Mouse (Mus musculus): Measurements from ENCODE around the gene Ephx3. TPM values are rescaled to one million over a fixed set of nuclear protein-coding genes. Genes with fewer than 3 reads are reported as not detected.

The Ephx3 gene
- polyA plus RNA-seq, 1 experiment = 1.1 TPM

DNA sequence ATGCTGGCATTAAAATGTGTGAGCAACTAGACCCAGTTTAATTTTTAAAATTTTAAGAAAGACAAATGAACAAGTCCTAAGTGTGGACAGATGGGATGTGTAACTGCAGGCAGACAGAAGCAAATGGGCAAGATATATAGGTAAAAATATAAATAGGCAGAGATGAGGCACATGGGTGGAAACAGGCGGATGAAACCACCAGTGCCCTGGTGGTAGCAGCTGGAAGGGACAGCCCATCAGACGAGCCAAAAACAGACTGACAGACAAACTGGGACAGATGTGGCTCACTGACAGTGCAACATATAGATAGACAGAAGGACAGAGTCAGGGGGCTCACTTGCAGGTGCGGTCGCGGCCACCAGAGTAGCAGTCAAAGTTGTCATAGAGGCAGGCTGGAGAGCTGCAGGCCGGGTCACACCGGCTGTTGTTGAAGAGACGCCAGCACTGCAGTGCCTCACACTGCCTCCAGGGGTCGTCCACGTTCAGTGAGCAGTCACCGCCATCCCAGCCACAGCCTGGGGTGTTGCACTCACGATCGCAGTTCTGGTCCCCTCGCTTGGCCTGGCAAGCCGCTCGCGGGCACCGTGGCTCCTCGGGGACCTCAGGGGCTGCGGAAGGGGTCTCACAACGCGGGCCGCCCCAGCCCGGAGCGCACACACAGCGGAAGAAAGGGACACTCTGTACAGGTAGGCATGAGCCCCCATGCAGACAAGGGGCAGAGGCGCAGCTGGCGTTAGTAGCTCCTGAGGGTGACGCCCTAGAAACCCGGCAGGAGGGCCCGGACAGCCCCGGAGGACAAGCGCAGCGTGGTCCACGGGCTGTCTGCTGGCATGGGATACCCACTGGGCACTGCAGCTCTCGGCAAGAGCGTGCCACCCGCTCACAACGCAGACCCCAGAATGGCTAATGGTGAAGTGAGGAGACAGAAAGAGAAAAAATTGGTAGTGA lies 46.2 kb downstream of the Ephx3 start:
- no peaks in the 10 kb centered on the region for H3K27me3 ChIP-seq (ENCODE audit: control insufficient read depth, insufficient read depth, low read length)
- no peak overlapping the region for H3K4me3 ChIP-seq (ENCODE audit: extremely low read depth, insufficient read depth, insufficient read length)
- peak; percentile 35 to 76 for DNase-seq (ENCODE audit: low read depth in 1 of 2, low spot score in 2 of 2)
- WGBS = 28% methylated on average over 39 of the region's 39 CpGs
- no peaks in the 10 kb centered on the region for H3K36me3 ChIP-seq (ENCODE audit: control insufficient read depth, insufficient read depth, low read length)
- H3K4me1 ChIP-seq (ENCODE audit: control insufficient read depth, insufficient read depth, insufficient read length) = peaks cover 4% of the 10 kb centered on the region; the same call in 1 of the 2 replicates
- H3K27ac ChIP-seq (ENCODE audit: insufficient read depth, low read length) = no peak overlapping the region
- peak; percentile 88 for TF ChIP-seq CTCF (IDR thresholded peaks at IDR 0.05; ENCODE audit: extremely low read depth, insufficient read depth, insufficient read length, insufficient replicate concordance)
- no peak for TF ChIP-seq POLR2A (IDR thresholded peaks at IDR 0.05; ENCODE audit: low read depth, low read length)

DNA sequence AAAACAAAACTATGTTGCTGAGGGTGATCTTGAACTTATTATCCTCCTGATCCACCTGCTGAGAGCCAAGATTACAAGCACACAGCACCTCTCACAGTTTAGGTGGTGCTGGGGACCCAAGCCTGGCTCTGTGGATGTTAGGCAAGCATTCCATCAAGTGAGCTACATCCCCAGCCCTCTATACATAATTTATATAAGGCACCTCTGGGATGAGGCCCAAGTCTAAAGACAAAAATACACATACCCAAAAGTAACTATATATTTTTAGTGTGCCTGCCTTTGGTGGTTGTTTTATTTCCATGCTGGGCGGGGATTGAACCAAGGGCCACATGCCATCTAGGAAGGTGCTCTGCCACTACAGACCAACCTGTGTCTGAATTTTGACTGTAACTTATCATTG lies 47.1 kb downstream of the Ephx3 start:
- TF ChIP-seq CTCF (IDR thresholded peaks at IDR 0.05; ENCODE audit: extremely low read depth, insufficient read depth, insufficient read length, insufficient replicate concordance) (no peak), POLR2A (IDR thresholded peaks at IDR 0.05; ENCODE audit: low read depth, low read length) (no peak)
- WGBS = 96% methylated on average over 1 of the region's 1 CpGs
- Histone ChIP-seq H3K4me1 (ENCODE audit: control insufficient read depth, insufficient read depth, insufficient read length) (peaks cover 4% of the 10 kb centered on the region; the same call in 1 of the 2 replicates), H3K4me3 (ENCODE audit: extremely low read depth, insufficient read depth, insufficient read length) (no peak overlapping the region), H3K27ac (ENCODE audit: insufficient read depth, low read length) (no peak overlapping the region), H3K27me3 (ENCODE audit: control insufficient read depth, insufficient read depth, low read length) (no peaks in the 10 kb centered on the region), H3K36me3 (ENCODE audit: control insufficient read depth, insufficient read depth, low read length) (no peaks in the 10 kb centered on the region)
- no peak for DNase-seq (ENCODE audit: low read depth in 1 of 2, low spot score in 2 of 2)

Other genes starting within 250 kb of the Ephx3 start
- 9.1 and 9.4 TPM in 2 replicates for gene Rrp1b, start 153.4 kb downstream of the Ephx3 start, polyA plus RNA-seq (2012; rRNA removed)
- 0.15 TPM in 1 of 2 replicates, not detected in the other for gene Hsf2bp, start 153.2 kb downstream of the Ephx3 start, polyA plus RNA-seq (2012; rRNA removed)
- gene Notch3, start 22.7 kb downstream of the Ephx3 start, polyA plus RNA-seq (2012; rRNA removed) = 23.5 and 24.5 TPM in 2 replicates
- gene Brd4, start 95.2 kb upstream of the Ephx3 start, polyA plus RNA-seq (2012; rRNA removed) = 63.3 and 63.8 TPM in 2 replicates
- gene Akap8, start 131.7 kb upstream of the Ephx3 start, polyA plus RNA-seq (2012; rRNA removed) = 105 and 115 TPM in 2 replicates
- gene Akap8l, start 161.1 kb upstream of the Ephx3 start, polyA plus RNA-seq (2012; rRNA removed) = 136 and 169 TPM in 2 replicates
- 22.4 and 29.4 TPM in 2 replicates for gene Wiz, start 199.9 kb upstream of the Ephx3 start, polyA plus RNA-seq (2012; rRNA removed)
- 157 and 183 TPM in 2 replicates for gene Rasal3, start 214.0 kb upstream of the Ephx3 start, polyA plus RNA-seq (2012; rRNA removed)
- 43.0 and 52.7 TPM in 2 replicates for gene Pglyrp2, start 234.6 kb upstream of the Ephx3 start, polyA plus RNA-seq (2012; rRNA removed)